Comparison of ENCODE assay signal across 11 mouse cellular contexts in the genomic region with DNA sequence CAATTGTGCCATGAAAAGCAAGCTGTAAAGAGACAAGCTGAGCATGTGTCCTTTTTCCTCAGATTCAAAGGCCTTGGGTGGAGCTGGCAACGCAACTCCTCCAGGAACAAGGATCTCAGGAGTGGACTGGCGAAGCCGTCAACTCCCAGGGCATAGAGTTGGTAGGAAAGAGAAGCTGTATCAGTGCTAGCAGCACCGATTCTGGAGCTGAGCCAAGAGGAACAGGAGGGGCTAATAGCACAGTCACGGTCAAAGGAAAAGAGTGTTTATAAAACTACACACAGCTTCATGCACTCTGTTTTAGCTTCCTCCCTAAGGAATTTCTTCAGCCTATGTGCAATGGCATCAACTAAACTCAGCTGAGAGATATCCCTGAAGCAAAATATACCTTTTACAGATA. TPM values are rescaled to one million over a fixed set of nuclear protein-coding genes. Genes with fewer than 3 reads are reported as not detected.
DNase-seq lines count a peak whose midpoint lies in the region; ATAC-seq lines count a peak whose summit lies in the region.
"Had no signal": no experiment of that assay in that cellular context is flagged by ENCODE, and none has a peak within 500 bp of the region (broad histone marks: within the 10 kb centered on the region; RNA-seq: fewer than 3 reads in every experiment).

No protein-coding gene starts in this region.

- no peaks in the 10 kb centered on the region for H3K36me3 ChIP-seq in forebrain, embryonic 14.5 days (ENCODE audit: control insufficient read depth, insufficient read depth, low read length)
- no peaks in the 10 kb centered on the region for H3K36me3 ChIP-seq in forebrain, embryonic 16.5 days (ENCODE audit: control insufficient read depth, insufficient read depth)
- no peaks in the 10 kb centered on the region for H3K36me3 ChIP-seq in midbrain, embryonic 14.5 days (ENCODE audit: control insufficient read depth, insufficient read depth, low read length)
- H3K36me3 ChIP-seq in midbrain, embryonic 11.5 days (ENCODE audit: control insufficient read depth, insufficient read depth, low read length): no peaks in the 10 kb centered on the region
- no peaks in the 10 kb centered on the region for H3K36me3 ChIP-seq in lung, embryonic 15.5 days
- no peaks in the 10 kb centered on the region for H3K36me3 ChIP-seq in forebrain, embryonic 15.5 days
- H3K36me3 ChIP-seq: stomach, embryonic 15.5 days had no signal

- H3K9ac ChIP-seq in forebrain, embryonic 14.5 days (ENCODE audit: low read length): no peak overlapping the region
- H3K9ac ChIP-seq in forebrain, embryonic 16.5 days (replicated peaks; ENCODE audit: low read depth, low read length): no peak overlapping the region
- H3K9ac ChIP-seq in midbrain, embryonic 14.5 days (replicated peaks; ENCODE audit: low read length): no peak overlapping the region
- no peak overlapping the region for H3K9ac ChIP-seq in midbrain, embryonic 11.5 days (ENCODE audit: low read length)
- no peak overlapping the region for H3K9ac ChIP-seq in lung, embryonic 15.5 days
- no peak overlapping the region for H3K9ac ChIP-seq in forebrain, embryonic 15.5 days (replicated peaks)
- H3K9ac ChIP-seq: liver, embryonic 14.5 days; stomach, embryonic 15.5 days had no signal

- H3K27me3 ChIP-seq in forebrain, embryonic 14.5 days (replicated peaks; ENCODE audit: control insufficient read depth, insufficient read depth, low read length): no peaks in the 10 kb centered on the region
- no peaks in the 10 kb centered on the region for H3K27me3 ChIP-seq in forebrain, embryonic 16.5 days (replicated peaks; ENCODE audit: control insufficient read depth, insufficient read depth, low read length)
- no peaks in the 10 kb centered on the region for H3K27me3 ChIP-seq in midbrain, embryonic 14.5 days (ENCODE audit: control insufficient read depth, insufficient read depth, low read length)
- H3K27me3 ChIP-seq in midbrain, embryonic 11.5 days (ENCODE audit: control insufficient read depth, insufficient read depth, low read length): no peaks in the 10 kb centered on the region
- H3K27me3 ChIP-seq in lung, embryonic 15.5 days: no peaks in the 10 kb centered on the region; the same call in 1 of the 2 replicates
- H3K27me3 ChIP-seq in forebrain, embryonic 15.5 days: no peaks in the 10 kb centered on the region
- H3K27me3 ChIP-seq: stomach, embryonic 15.5 days had no signal

- H3K9me3 ChIP-seq in forebrain, embryonic 14.5 days (replicated peaks; ENCODE audit: control insufficient read depth, low read length): no peaks in the 10 kb centered on the region
- H3K9me3 ChIP-seq in forebrain, embryonic 16.5 days (ENCODE audit: control insufficient read depth, low read length): no peaks in the 10 kb centered on the region
- no peaks in the 10 kb centered on the region for H3K9me3 ChIP-seq in midbrain, embryonic 14.5 days (ENCODE audit: control insufficient read depth, low read length)
- H3K9me3 ChIP-seq in midbrain, embryonic 11.5 days (ENCODE audit: control insufficient read depth, low read length): no peaks in the 10 kb centered on the region
- no peaks in the 10 kb centered on the region for H3K9me3 ChIP-seq in lung, embryonic 15.5 days
- no peaks in the 10 kb centered on the region for H3K9me3 ChIP-seq in forebrain, embryonic 15.5 days
- H3K9me3 ChIP-seq: stomach, embryonic 15.5 days had no signal

- DNase-seq in forebrain, embryonic 14.5 days (ENCODE audit: low spot score): peak; percentile 16
- peak; percentile 41 for DNase-seq in midbrain, embryonic 14.5 days
- DNase-seq in midbrain, embryonic 11.5 days (ENCODE audit: low spot score, missing footprints): no peak
- no peak for DNase-seq in spleen, adult 18-20 months
- no peak for DNase-seq in Muller cell, postnatal 12 days (ENCODE audit: inconsistent ontology term)

- no peak overlapping the region for H3K27ac ChIP-seq in forebrain, embryonic 14.5 days (ENCODE audit: low read depth, low read length)
- no peak overlapping the region for H3K27ac ChIP-seq in forebrain, embryonic 16.5 days (ENCODE audit: low read length)
- no peak overlapping the region for H3K27ac ChIP-seq in midbrain, embryonic 14.5 days (replicated peaks; ENCODE audit: low read depth, low read length)
- H3K27ac ChIP-seq in midbrain, embryonic 11.5 days (ENCODE audit: low read depth, low read length): no peak overlapping the region
- no peak overlapping the region for H3K27ac ChIP-seq in lung, embryonic 15.5 days
- H3K27ac ChIP-seq in forebrain, embryonic 15.5 days (replicated peaks): no peak overlapping the region
- H3K27ac ChIP-seq: liver, embryonic 14.5 days; stomach, embryonic 15.5 days had no signal

- no peak overlapping the region for H3K4me2 ChIP-seq in forebrain, embryonic 14.5 days (ENCODE audit: low read length)
- H3K4me2 ChIP-seq in forebrain, embryonic 16.5 days (ENCODE audit: low read length): no peak overlapping the region
- no peak overlapping the region for H3K4me2 ChIP-seq in midbrain, embryonic 14.5 days (ENCODE audit: low read length)
- no peak overlapping the region for H3K4me2 ChIP-seq in midbrain, embryonic 11.5 days
- H3K4me2 ChIP-seq in lung, embryonic 15.5 days: no peak overlapping the region
- no peak overlapping the region for H3K4me2 ChIP-seq in forebrain, embryonic 15.5 days (replicated peaks)
- H3K4me2 ChIP-seq: stomach, embryonic 15.5 days had no signal

- 73% methylated on average over 5 of the region's 5 CpGs for WGBS in forebrain, embryonic 14.5 days
- 59% methylated on average over 5 of the region's 5 CpGs for WGBS in forebrain, embryonic 16.5 days
- 73% methylated on average over 5 of the region's 5 CpGs for WGBS in midbrain, embryonic 14.5 days
- 82% methylated on average over 5 of the region's 5 CpGs for whole genome bisulfite sequencing in midbrain, embryonic 11.5 days
- WGBS in lung, embryonic 15.5 days: 28% methylated on average over 5 of the region's 5 CpGs
- 67% methylated on average over 5 of the region's 5 CpGs for WGBS in forebrain, embryonic 15.5 days

- H3K4me1 ChIP-seq in forebrain, embryonic 14.5 days (ENCODE audit: control insufficient read depth, insufficient read depth, low read length): no peaks in the 10 kb centered on the region
- H3K4me1 ChIP-seq in forebrain, embryonic 16.5 days (replicated peaks; ENCODE audit: control insufficient read depth, insufficient read depth, low read length): no peaks in the 10 kb centered on the region
- no peaks in the 10 kb centered on the region for H3K4me1 ChIP-seq in midbrain, embryonic 14.5 days (ENCODE audit: control insufficient read depth, insufficient read depth, low read length)
- H3K4me1 ChIP-seq in midbrain, embryonic 11.5 days (ENCODE audit: control insufficient read depth, insufficient read depth, low read length): no peaks in the 10 kb centered on the region
- no peaks in the 10 kb centered on the region for H3K4me1 ChIP-seq in lung, embryonic 15.5 days
- no peaks in the 10 kb centered on the region for H3K4me1 ChIP-seq in forebrain, embryonic 15.5 days
- H3K4me1 ChIP-seq: stomach, embryonic 15.5 days had no signal

- no peak overlapping the region for H3K4me3 ChIP-seq in forebrain, embryonic 14.5 days (ENCODE audit: low read depth, low read length)
- H3K4me3 ChIP-seq in forebrain, embryonic 16.5 days (replicated peaks; ENCODE audit: low read length): no peak overlapping the region
- H3K4me3 ChIP-seq in midbrain, embryonic 14.5 days (replicated peaks; ENCODE audit: low read depth, low read length): no peak overlapping the region
- H3K4me3 ChIP-seq in midbrain, embryonic 11.5 days (ENCODE audit: low read depth, low read length): no peak overlapping the region
- H3K4me3 ChIP-seq in lung, embryonic 15.5 days: no peak overlapping the region
- H3K4me3 ChIP-seq in forebrain, embryonic 15.5 days: no peak overlapping the region
- H3K4me3 ChIP-seq: stomach, embryonic 15.5 days had no signal

- no peak for ATAC-seq in forebrain, embryonic 14.5 days
- ATAC-seq in forebrain, embryonic 16.5 days: no peak
- ATAC-seq in midbrain, embryonic 14.5 days (ENCODE audit: low FRiP score, low TSS enrichment): no peak
- no peak for ATAC-seq in midbrain, embryonic 11.5 days (ENCODE audit: low FRiP score)
- ATAC-seq in lung, embryonic 15.5 days (ENCODE audit: borderline replicate concordance, extremely low read depth, low FRiP score, low TSS enrichment): peak; percentile 62; the same call in 1 of the 2 replicates
- ATAC-seq in forebrain, embryonic 15.5 days (replicated peaks): no peak
- ATAC-seq: CD4-positive, CD25-positive, alpha-beta regulatory T cell, adult 4 months had no signal

RNA-seq across cellular contexts. Expression of a gene that starts 1.6 kb away (rescaled TPM):
- polyA plus RNA-seq in forebrain, embryonic 14.5 days (2014; fragmentation: Nextera tagmentation; extraction: Ambion mirVana): not detected in 2 replicates
- polyA plus RNA-seq in forebrain, embryonic 16.5 days (2015; fragmentation: Nextera tagmentation; extraction: Ambion mirVana): not detected in 2 replicates
- polyA plus RNA-seq in midbrain, embryonic 14.5 days (2014; fragmentation: Nextera tagmentation; extraction: Ambion mirVana): not detected in 2 replicates
- not detected in 2 replicates for polyA plus RNA-seq in midbrain, embryonic 11.5 days (2014; fragmentation: Nextera tagmentation; extraction: Ambion mirVana)
- not detected in 2 replicates for polyA plus RNA-seq in lung, embryonic 15.5 days (2015; fragmentation: Nextera tagmentation; extraction: Ambion mirVana)
- polyA plus RNA-seq in forebrain, embryonic 15.5 days (2015; fragmentation: Nextera tagmentation; extraction: Ambion mirVana): not detected in 2 replicates
- polyA plus RNA-seq: CD4-positive, CD25-positive, alpha-beta regulatory T cell, adult 4 months; liver, embryonic 14.5 days; stomach, embryonic 15.5 days had no signal

RNA-seq across cellular contexts. Expression of a gene that starts 18.6 kb away (rescaled TPM):
- polyA plus RNA-seq in forebrain, embryonic 14.5 days (2014; fragmentation: Nextera tagmentation; extraction: Ambion mirVana): not detected in 2 replicates
- polyA plus RNA-seq in forebrain, embryonic 16.5 days (2015; fragmentation: Nextera tagmentation; extraction: Ambion mirVana): not detected in 2 replicates
- not detected in 2 replicates for polyA plus RNA-seq in midbrain, embryonic 14.5 days (2014; fragmentation: Nextera tagmentation; extraction: Ambion mirVana)
- not detected in 2 replicates for polyA plus RNA-seq in midbrain, embryonic 11.5 days (2014; fragmentation: Nextera tagmentation; extraction: Ambion mirVana)
- not detected in 2 replicates for polyA plus RNA-seq in lung, embryonic 15.5 days (2015; fragmentation: Nextera tagmentation; extraction: Ambion mirVana)
- polyA plus RNA-seq in forebrain, embryonic 15.5 days (2015; fragmentation: Nextera tagmentation; extraction: Ambion mirVana): not detected in 2 replicates
- polyA plus RNA-seq: CD4-positive, CD25-positive, alpha-beta regulatory T cell, adult 4 months; liver, embryonic 14.5 days; stomach, embryonic 15.5 days had no signal

RNA-seq across cellular contexts. Expression of a gene that starts 22.0 kb away (rescaled TPM):
- polyA plus RNA-seq in forebrain, embryonic 14.5 days (2014; fragmentation: Nextera tagmentation; extraction: Ambion mirVana): not detected in 2 replicates
- polyA plus RNA-seq in forebrain, embryonic 16.5 days (2015; fragmentation: Nextera tagmentation; extraction: Ambion mirVana): not detected in 2 replicates
- polyA plus RNA-seq in midbrain, embryonic 14.5 days (2014; fragmentation: Nextera tagmentation; extraction: Ambion mirVana): not detected in 2 replicates
- not detected in 2 replicates for polyA plus RNA-seq in midbrain, embryonic 11.5 days (2014; fragmentation: Nextera tagmentation; extraction: Ambion mirVana)
- not detected in 2 replicates for polyA plus RNA-seq in lung, embryonic 15.5 days (2015; fragmentation: Nextera tagmentation; extraction: Ambion mirVana)
- not detected in 2 replicates for polyA plus RNA-seq in forebrain, embryonic 15.5 days (2015; fragmentation: Nextera tagmentation; extraction: Ambion mirVana)
- polyA plus RNA-seq: liver, embryonic 14.5 days; stomach, embryonic 15.5 days had no signal

RNA-seq across cellular contexts. Expression of a gene that starts 27.9 kb away (rescaled TPM):
- not detected in 2 replicates for polyA plus RNA-seq in forebrain, embryonic 14.5 days (2014; fragmentation: Nextera tagmentation; extraction: Ambion mirVana)
- polyA plus RNA-seq in forebrain, embryonic 16.5 days (2015; fragmentation: Nextera tagmentation; extraction: Ambion mirVana): not detected in 2 replicates
- not detected in 2 replicates for polyA plus RNA-seq in midbrain, embryonic 14.5 days (2014; fragmentation: Nextera tagmentation; extraction: Ambion mirVana)
- polyA plus RNA-seq in midbrain, embryonic 11.5 days (2014; fragmentation: Nextera tagmentation; extraction: Ambion mirVana): not detected in 2 replicates
- not detected in 2 replicates for polyA plus RNA-seq in lung, embryonic 15.5 days (2015; fragmentation: Nextera tagmentation; extraction: Ambion mirVana)
- polyA plus RNA-seq in forebrain, embryonic 15.5 days (2015; fragmentation: Nextera tagmentation; extraction: Ambion mirVana): not detected in 2 replicates
- polyA plus RNA-seq: CD4-positive, CD25-positive, alpha-beta regulatory T cell, adult 4 months; liver, embryonic 14.5 days; stomach, embryonic 15.5 days had no signal

RNA-seq across cellular contexts. Expression of a gene that starts 39.0 kb away (rescaled TPM):
- polyA plus RNA-seq in forebrain, embryonic 14.5 days (2014; fragmentation: Nextera tagmentation; extraction: Ambion mirVana): not detected in 2 replicates
- not detected in 2 replicates for polyA plus RNA-seq in forebrain, embryonic 16.5 days (2015; fragmentation: Nextera tagmentation; extraction: Ambion mirVana)
- polyA plus RNA-seq in midbrain, embryonic 14.5 days (2014; fragmentation: Nextera tagmentation; extraction: Ambion mirVana): not detected in 2 replicates
- not detected in 2 replicates for polyA plus RNA-seq in midbrain, embryonic 11.5 days (2014; fragmentation: Nextera tagmentation; extraction: Ambion mirVana)
- polyA plus RNA-seq in lung, embryonic 15.5 days (2015; fragmentation: Nextera tagmentation; extraction: Ambion mirVana): not detected in 2 replicates
- not detected in 2 replicates for polyA plus RNA-seq in forebrain, embryonic 15.5 days (2015; fragmentation: Nextera tagmentation; extraction: Ambion mirVana)
- polyA plus RNA-seq: CD4-positive, CD25-positive, alpha-beta regulatory T cell, adult 4 months; liver, embryonic 14.5 days; stomach, embryonic 15.5 days had no signal

Comparison
In these comparisons a context has a peak if more than half of its experiments do, and no peak if none do; other contexts are left out.
1. DNase-seq: peak in forebrain, embryonic 14.5 days (single experiment) and midbrain, embryonic 14.5 days (single experiment); none in midbrain, embryonic 11.5 days (single experiment), spleen, adult 18-20 months (0 of 2) and Muller cell, postnatal 12 days (single experiment).